Mouse (Mus musculus): ENCODE data around the gene Gm20661. TPM values are rescaled to one million over a fixed set of nuclear protein-coding genes. Genes with fewer than 3 reads are reported as not detected.

Gene Gm20661
- polyA plus RNA-seq, 1 experiment = 0.58 TPM

- H3K4me3 ChIP-seq (ENCODE audit: control insufficient read depth, insufficient read depth, low read length) = no peak overlapping the region
- no peaks in the 10 kb centered on the region for H3K4me1 ChIP-seq (replicated peaks; ENCODE audit: control insufficient read depth, insufficient read depth, low read length)
- TF ChIP-seq CTCF (IDR thresholded peaks at IDR 0.05; ENCODE audit: borderline replicate concordance, control insufficient read depth, extremely low read depth, insufficient read depth, low read length, poor library complexity) = no peak
- TF ChIP-seq POLR2A (IDR thresholded peaks at IDR 0.05; ENCODE audit: control insufficient read depth, extremely low read depth, insufficient read depth, low read length, poor library complexity) = no peak
- 98% methylated on average over 9 of the region's 9 CpGs for WGBS
- H3K27me3 ChIP-seq (ENCODE audit: control insufficient read depth, insufficient read depth, low read length) = no peaks in the 10 kb centered on the region
- DNase-seq = no peak
- no peaks in the 10 kb centered on the region for H3K36me3 ChIP-seq (ENCODE audit: control insufficient read depth, insufficient read depth, low read length)
- H3K27ac ChIP-seq (ENCODE audit: control insufficient read depth, insufficient read depth, low read length) = no peak overlapping the region
Observed at GRCm38 (mm10) chr9:107964681-107965080, 18.2 kb upstream of the Gm20661 start.

GRCm38 (mm10) chr9:107966676-107967075, 16.2 kb upstream of the Gm20661 start:
- Histone ChIP-seq H3K4me1 (replicated peaks; ENCODE audit: control insufficient read depth, insufficient read depth, low read length) (peaks cover 2% of the 10 kb centered on the region; the same call in 1 of the 2 replicates), H3K27me3 (ENCODE audit: control insufficient read depth, insufficient read depth, low read length) (no peaks in the 10 kb centered on the region), H3K36me3 (ENCODE audit: control insufficient read depth, insufficient read depth, low read length) (no peaks in the 10 kb centered on the region), H3K27ac (ENCODE audit: control insufficient read depth, insufficient read depth, low read length) (no peak overlapping the region), H3K4me3 (ENCODE audit: control insufficient read depth, insufficient read depth, low read length) (no peak overlapping the region)
- 53% methylated on average over 10 of the region's 10 CpGs for WGBS
- TF ChIP-seq POLR2A (IDR thresholded peaks at IDR 0.05; ENCODE audit: control insufficient read depth, extremely low read depth, insufficient read depth, low read length, poor library complexity) = no peak
- TF ChIP-seq CTCF (IDR thresholded peaks at IDR 0.05; ENCODE audit: borderline replicate concordance, control insufficient read depth, extremely low read depth, insufficient read depth, low read length, poor library complexity) = no peak
- DNase-seq = no peak

- H3K4me1 ChIP-seq (replicated peaks; ENCODE audit: control insufficient read depth, insufficient read depth, low read length) = peaks cover 3% of the 10 kb centered on the region; the same call in 1 of the 2 replicates
- no peak overlapping the region for H3K27ac ChIP-seq (ENCODE audit: control insufficient read depth, insufficient read depth, low read length)
- 95% methylated on average over 6 of the region's 6 CpGs for WGBS
- H3K4me3 ChIP-seq (ENCODE audit: control insufficient read depth, insufficient read depth, low read length) = no peak overlapping the region
- DNase-seq = no peak
- H3K27me3 ChIP-seq (ENCODE audit: control insufficient read depth, insufficient read depth, low read length) = no peaks in the 10 kb centered on the region
- TF ChIP-seq CTCF (IDR thresholded peaks at IDR 0.05; ENCODE audit: borderline replicate concordance, control insufficient read depth, extremely low read depth, insufficient read depth, low read length, poor library complexity) (no peak), POLR2A (IDR thresholded peaks at IDR 0.05; ENCODE audit: control insufficient read depth, extremely low read depth, insufficient read depth, low read length, poor library complexity) (no peak)
- no peaks in the 10 kb centered on the region for H3K36me3 ChIP-seq (ENCODE audit: control insufficient read depth, insufficient read depth, low read length)
Observed at GRCm38 (mm10) chr9:107967437-107967836, 15.4 kb upstream of the Gm20661 start.

GRCm38 (mm10) chr9:107968531-107968930, 14.3 kb upstream of the Gm20661 start:
- TF ChIP-seq POLR2A (IDR thresholded peaks at IDR 0.05; ENCODE audit: control insufficient read depth, extremely low read depth, insufficient read depth, low read length, poor library complexity) = no peak
- TF ChIP-seq CTCF (IDR thresholded peaks at IDR 0.05; ENCODE audit: borderline replicate concordance, control insufficient read depth, extremely low read depth, insufficient read depth, low read length, poor library complexity) = no peak
- 96% methylated on average over 7 of the region's 7 CpGs for WGBS
- H3K27ac ChIP-seq (ENCODE audit: control insufficient read depth, insufficient read depth, low read length) = no peak overlapping the region
- no peaks in the 10 kb centered on the region for H3K36me3 ChIP-seq (ENCODE audit: control insufficient read depth, insufficient read depth, low read length)
- no peak overlapping the region for H3K4me3 ChIP-seq (ENCODE audit: control insufficient read depth, insufficient read depth, low read length)
- peaks cover 3% of the 10 kb centered on the region; the same call in 1 of the 2 replicates for H3K4me1 ChIP-seq (replicated peaks; ENCODE audit: control insufficient read depth, insufficient read depth, low read length)
- no peak for DNase-seq
- H3K27me3 ChIP-seq (ENCODE audit: control insufficient read depth, insufficient read depth, low read length) = no peaks in the 10 kb centered on the region

- TF ChIP-seq POLR2A (IDR thresholded peaks at IDR 0.05; ENCODE audit: control insufficient read depth, extremely low read depth, insufficient read depth, low read length, poor library complexity) = no peak
- no peak for TF ChIP-seq CTCF (IDR thresholded peaks at IDR 0.05; ENCODE audit: borderline replicate concordance, control insufficient read depth, extremely low read depth, insufficient read depth, low read length, poor library complexity)
- WGBS = 88% methylated on average over 5 of the region's 5 CpGs
- Histone ChIP-seq H3K27me3 (ENCODE audit: control insufficient read depth, insufficient read depth, low read length) (no peaks in the 10 kb centered on the region), H3K4me3 (ENCODE audit: control insufficient read depth, insufficient read depth, low read length) (no peak overlapping the region), H3K27ac (ENCODE audit: control insufficient read depth, insufficient read depth, low read length) (no peak overlapping the region), H3K36me3 (ENCODE audit: control insufficient read depth, insufficient read depth, low read length) (no peaks in the 10 kb centered on the region), H3K4me1 (replicated peaks; ENCODE audit: control insufficient read depth, insufficient read depth, low read length) (peaks cover 9% of the 10 kb centered on the region)
- DNase-seq = no peak
Observed at GRCm38 (mm10) chr9:107970311-107970710, 12.5 kb upstream of the Gm20661 start.

- WGBS = 65% methylated on average over 8 of the region's 8 CpGs
- Histone ChIP-seq H3K27me3 (ENCODE audit: control insufficient read depth, insufficient read depth, low read length) (no peaks in the 10 kb centered on the region), H3K4me1 (replicated peaks; ENCODE audit: control insufficient read depth, insufficient read depth, low read length) (peaks cover 22% of the 10 kb centered on the region), H3K4me3 (ENCODE audit: control insufficient read depth, insufficient read depth, low read length) (no peak overlapping the region), H3K27ac (ENCODE audit: control insufficient read depth, insufficient read depth, low read length) (no peak overlapping the region), H3K36me3 (ENCODE audit: control insufficient read depth, insufficient read depth, low read length) (no peaks in the 10 kb centered on the region)
- TF ChIP-seq CTCF (IDR thresholded peaks at IDR 0.05; ENCODE audit: borderline replicate concordance, control insufficient read depth, extremely low read depth, insufficient read depth, low read length, poor library complexity) = no peak
- TF ChIP-seq POLR2A (IDR thresholded peaks at IDR 0.05; ENCODE audit: control insufficient read depth, extremely low read depth, insufficient read depth, low read length, poor library complexity) = no peak
- DNase-seq = no peak
Observed at GRCm38 (mm10) chr9:107971690-107972541, 10.9 kb upstream of the Gm20661 start.
